Mouse (Mus musculus): Measurements from ENCODE around the gene Trim47.

- TF ChIP-seq GATA1 (IDR thresholded peaks at IDR 0.05; ENCODE audit: low read length): no peak
- no peak for TF ChIP-seq TAL1 (IDR thresholded peaks at IDR 0.05; ENCODE audit: low read length)
Observed at GRCm38 (mm10) chr11:116110131-116110530, 16.9 kb downstream of the Trim47 start.
